ENCODE assay signal across 13 mouse cellular contexts in the genomic region with DNA sequence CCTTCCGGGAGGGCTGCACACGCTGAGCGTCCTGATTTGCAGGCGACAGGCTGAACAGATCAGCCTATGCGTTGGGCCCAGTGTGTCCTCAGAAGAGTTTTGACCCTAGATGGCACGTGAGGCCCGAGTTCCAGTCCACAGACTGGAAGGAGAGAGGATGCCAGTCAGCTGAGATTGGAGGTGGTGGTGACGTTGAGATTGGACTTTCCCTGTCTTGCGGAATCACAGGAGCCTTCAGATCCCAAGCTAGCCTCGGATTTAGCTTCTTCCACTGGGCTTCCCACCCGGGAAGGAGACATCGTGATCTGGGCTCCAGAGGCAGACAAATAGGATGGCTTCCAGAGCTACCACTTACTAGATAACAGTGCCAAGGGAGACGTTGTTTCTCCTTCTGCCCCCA. TPM values are rescaled to one million over a fixed set of nuclear protein-coding genes. Genes with fewer than 3 reads are reported as not detected.
DNase-seq lines count a peak whose midpoint lies in the region; ATAC-seq and TF ChIP-seq lines count a peak whose summit lies in the region.
"Had no signal": no experiment of that assay in that cellular context is flagged by ENCODE, and none has a peak within 500 bp of the region (broad histone marks: within the 10 kb centered on the region; RNA-seq: fewer than 3 reads in every experiment).

Chat (minus strand) TSS at position 101 of the 400 bp plus-strand sequence.

- TF ChIP-seq CTCF in left cerebral cortex, adult 2 months (IDR thresholded peaks at IDR 0.05) = no peak
- TF ChIP-seq CTCF in layer of hippocampus, adult 2 months (conservative IDR thresholded peaks at IDR 0.05) = no peak

- H3K4me3 ChIP-seq in heart, embryonic 13.5 days = peak within 1 kb of the TSS; percentile 49
- H3K4me3 ChIP-seq in ES-E14 (ENCODE audit: insufficient read depth in 1 of 2, low read depth in 1 of 2, low read length in 2 of 2, poor library complexity in 1 of 2, severe bottlenecking in 1 of 2) = peak within 1 kb of the TSS; percentile 73 to 76
- H3K4me3 ChIP-seq in hindbrain, embryonic 12.5 days = peak within 1 kb of the TSS; percentile 40
- H3K4me3 ChIP-seq in midbrain, embryonic 12.5 days = peak within 1 kb of the TSS; percentile 44
- H3K4me3 ChIP-seq in left cerebral cortex, adult 2 months = no peak within 1 kb of the TSS
- no peak within 1 kb of the TSS; the same call in 1 of the 2 replicates for H3K4me3 ChIP-seq in layer of hippocampus, adult 2 months

- H3K4me1 ChIP-seq in heart, embryonic 13.5 days = peaks cover 25% of the 10 kb centered on the region
- peaks cover 0 to 16% of the 10 kb centered on the region in 2 experiments; a peak in 1 of 4 replicates for H3K4me1 ChIP-seq in ES-E14 (ENCODE audit: control insufficient read depth in 2 of 2, insufficient read depth in 2 of 2, low read length in 2 of 2, poor library complexity in 1 of 2)
- peaks cover 30% of the 10 kb centered on the region for H3K4me1 ChIP-seq in hindbrain, embryonic 12.5 days
- H3K4me1 ChIP-seq in midbrain, embryonic 12.5 days = peaks cover 31% of the 10 kb centered on the region

- H3K9me3 ChIP-seq in heart, embryonic 13.5 days = no peaks in the 10 kb centered on the region
- H3K9me3 ChIP-seq in ES-E14 (ENCODE audit: control insufficient read depth, insufficient read depth, low read depth, low read length) = no peaks in the 10 kb centered on the region
- no peaks in the 10 kb centered on the region; the same call in 1 of the 2 replicates for H3K9me3 ChIP-seq in hindbrain, embryonic 12.5 days (replicated peaks)
- no peaks in the 10 kb centered on the region for H3K9me3 ChIP-seq in midbrain, embryonic 12.5 days

- ATAC-seq in heart, embryonic 13.5 days (ENCODE audit: extremely low read depth, insufficient number of reproducible peaks, low FRiP score, low TSS enrichment) = no peak
- ATAC-seq in hindbrain, embryonic 12.5 days (ENCODE audit: low FRiP score) = no peak
- no peak for ATAC-seq in midbrain, embryonic 12.5 days (ENCODE audit: low FRiP score, low read depth)

- peak within 1 kb of the TSS; percentile 71 for H3K4me2 ChIP-seq in heart, embryonic 13.5 days
- H3K4me2 ChIP-seq in hindbrain, embryonic 12.5 days (replicated peaks) = peak within 1 kb of the TSS; percentile 64
- peak within 1 kb of the TSS; percentile 68 for H3K4me2 ChIP-seq in midbrain, embryonic 12.5 days (replicated peaks)

- intact Hi-C loops in heart, postnatal 14 days (cut with DNase I) = no loop called here
- intact Hi-C loops in left cerebral cortex, adult 2 months (cut with DNase I) = no loop called here

- H3K36me3 ChIP-seq in heart, embryonic 13.5 days = no peaks in the 10 kb centered on the region
- H3K36me3 ChIP-seq in ES-E14 (ENCODE audit: control insufficient read depth, insufficient read depth, low read length, poor library complexity, severe bottlenecking) = no peaks in the 10 kb centered on the region
- H3K36me3 ChIP-seq in hindbrain, embryonic 12.5 days = no peaks in the 10 kb centered on the region
- no peaks in the 10 kb centered on the region for H3K36me3 ChIP-seq in midbrain, embryonic 12.5 days

- no peak within 1 kb of the TSS for H3K27ac ChIP-seq in heart, embryonic 13.5 days (replicated peaks)
- H3K27ac ChIP-seq in ES-E14 (ENCODE audit: insufficient read depth, low read depth, low read length, poor library complexity, severe bottlenecking) = no peak within 1 kb of the TSS
- H3K27ac ChIP-seq in hindbrain, embryonic 12.5 days = no peak within 1 kb of the TSS
- no peak within 1 kb of the TSS for H3K27ac ChIP-seq in midbrain, embryonic 12.5 days (replicated peaks)
- H3K27ac ChIP-seq in left cerebral cortex, adult 2 months = no peak within 1 kb of the TSS
- no peak within 1 kb of the TSS for H3K27ac ChIP-seq in layer of hippocampus, adult 2 months

- no peak within 1 kb of the TSS; the same call in 1 of the 2 replicates for H3K9ac ChIP-seq in heart, embryonic 13.5 days
- peak within 1 kb of the TSS; percentile 38; the same call in 1 of the 2 replicates for H3K9ac ChIP-seq in ES-E14 (ENCODE audit: insufficient read depth, low read depth, low read length, poor library complexity, severe bottlenecking)
- H3K9ac ChIP-seq in hindbrain, embryonic 12.5 days = peak within 1 kb of the TSS; percentile 14; the same call in 1 of the 2 replicates
- H3K9ac ChIP-seq in midbrain, embryonic 12.5 days (replicated peaks) = peak within 1 kb of the TSS; percentile 7; the same call in 1 of the 2 replicates

- WGBS in heart, embryonic 13.5 days = 13% methylated on average over 13 of the region's 13 CpGs
- 14% methylated on average over 13 of the region's 13 CpGs for WGBS in hindbrain, embryonic 12.5 days
- 12% methylated on average over 13 of the region's 13 CpGs for WGBS in midbrain, embryonic 12.5 days

- in situ Hi-C loops in ES-E14 (cut with MboI; ENCODE audit: low sequenced_read_pairs in 2 of 2, unreplicated experiment in 2 of 2) = no loop called here

- peaks cover 87% of the 10 kb centered on the region for H3K27me3 ChIP-seq in heart, embryonic 13.5 days (replicated peaks)
- peaks cover 74% of the 10 kb centered on the region for H3K27me3 ChIP-seq in hindbrain, embryonic 12.5 days
- H3K27me3 ChIP-seq in midbrain, embryonic 12.5 days = peaks cover 85% of the 10 kb centered on the region

- no peak for DNase-seq in heart, postnatal 14 days
- DNase-seq in ES-E14 (ENCODE audit: low read depth, low spot score) = no peak
- no peak for DNase-seq in thymus, postnatal 10 days (ENCODE audit: low spot score in 2 of 2)
- DNase-seq in left cerebral cortex, adult 2 months (ENCODE audit: extremely low spot score in 1 of 2, low spot score in 2 of 2) = no peak
- DNase-seq in layer of hippocampus, adult 2 months (ENCODE audit: low spot score in 2 of 2) = no peak
- DNase-seq: B cell, adult 2 months; cerebellum, adult 18-20 months; kidney, postnatal 36 days; right cerebral cortex, postnatal 14 days had no signal

TF ChIP-seq in ES-E14, 5 proteins besides CTCF, POLR2A, EP300 and RAD21:
- TF ChIP-seq CHD2 (IDR thresholded peaks at IDR 0.05; ENCODE audit: low read depth, low read length) (no peak), HCFC1 (IDR thresholded peaks at IDR 0.05; ENCODE audit: borderline replicate concordance, insufficient read depth, low read length) (no peak), ZNF384 (IDR thresholded peaks at IDR 0.05; ENCODE audit: low read depth, low read length) (no peak), MAFK (IDR thresholded peaks at IDR 0.05; ENCODE audit: insufficient read depth, low read depth, low read length) (no peak), ZC3H11A (IDR thresholded peaks at IDR 0.05; ENCODE audit: borderline replicate concordance, low read depth, low read length) (no peak)
TF ChIP-seq in ES-E14: peak in this region for 0.

RNA-seq across cellular contexts. Expression of gene Chat, which starts in this region (rescaled TPM):
- 0.05 TPM in 1 of 2 replicates, not detected in the other for polyA plus RNA-seq in heart, embryonic 13.5 days (2015; fragmentation: Nextera tagmentation; extraction: Ambion mirVana)
- total RNA-seq in heart, postnatal 14 days (2021) = not detected
- 0.09 and 0.11 TPM in 2 replicates for total RNA-seq in ES-E14 (2012; rRNA removed)
- 0.80 and 1.7 TPM in 2 replicates for polyA plus RNA-seq in hindbrain, embryonic 12.5 days (2016; fragmentation: Nextera tagmentation; extraction: Ambion mirVana)
- 0.18 and 0.19 TPM in 2 replicates for polyA plus RNA-seq in midbrain, embryonic 12.5 days (2016; fragmentation: Nextera tagmentation; extraction: Ambion mirVana)
- total RNA-seq in left cerebral cortex, adult 2 months (2021) = 1 to 10 TPM in 1 of 2 experiments, under 1 TPM in 1; 0.25 to 1.4 TPM
- total RNA-seq in layer of hippocampus, adult 2 months (2021) = not detected
- total RNA-seq: megakaryocyte progenitor cell, adult 5-6 weeks had no signal

Comparison
In these comparisons a context has a peak if more than half of its experiments do, and no peak if none do; other contexts are left out.
1. H3K4me3 ChIP-seq: peak in heart, embryonic 13.5 days (single experiment), ES-E14 (2 of 2), hindbrain, embryonic 12.5 days (single experiment) and midbrain, embryonic 12.5 days (single experiment); none in left cerebral cortex, adult 2 months (single experiment) and layer of hippocampus, adult 2 months (single experiment).
2. Peak in every context shown above with its lines, with median percentiles within 50 percentile points of each other: H3K4me2 ChIP-seq.